Mouse (Mus musculus) lung, postnatal 0 days (tissue): Measurements from ENCODE around the gene Recql5. TPM values are rescaled to one million over a fixed set of nuclear protein-coding genes. Genes with fewer than 3 reads are reported as not detected.

Source experiments
- ATAC-seq: fragments of 200-750 bp; cut with Nextera tagmentation; 2 replicates; pipeline ENCODE4 v1.8.0; 2017; ENCODE audit warnings: moderate library complexity
- DNase-seq: peaks from one replicate; pipeline ENCODE4 v3.0.0-alpha.2; 2016; ENCODE audit warnings: low spot score
- H3K27ac ChIP-seq: fragments of 300-500 bp; sonication (generic); 2 replicates; pipeline ENCODE4 v1.5.1; 2014; ENCODE audit warnings: antibody characterized with exemption, mild to moderate bottlenecking, low read length, mixed read lengths
- H3K27me3 ChIP-seq: fragments of 300-500 bp; sonication (generic); replicated peaks from 2 replicates; pipeline ENCODE4 v1.6.1; 2014; ENCODE audit warnings: low read length, mixed read lengths; ENCODE audit not compliant: insufficient read depth
- H3K36me3 ChIP-seq: fragments of 300-500 bp; sonication (generic); 2 replicates; pipeline ENCODE4 v1.6.1; 2014; ENCODE audit warnings: low read length, mixed read lengths; ENCODE audit not compliant: insufficient read depth
- H3K4me1 ChIP-seq: fragments of 300-500 bp; sonication (generic); 2 replicates; pipeline ENCODE4 v1.6.1; 2014; ENCODE audit warnings: antibody characterized with exemption, low read depth, low read length, mixed read lengths; ENCODE audit not compliant: insufficient read depth
- H3K4me2 ChIP-seq: fragments of 300-500 bp; sonication (generic); replicated peaks from 2 replicates; pipeline ENCODE4 v1.6.1; 2014; ENCODE audit warnings: low read depth, mild to moderate bottlenecking, low read length, moderate library complexity, mixed read lengths
- H3K4me3 ChIP-seq: fragments of 300-500 bp; sonication (generic); 2 replicates; pipeline ENCODE4 v1.5.1; 2014; ENCODE audit warnings: low read depth, low read length
- H3K9ac ChIP-seq: fragments of 300-500 bp; sonication (generic); replicated peaks from 2 replicates; pipeline ENCODE4 v1.6.1; 2014; ENCODE audit warnings: low read depth, mild to moderate bottlenecking
- H3K9me3 ChIP-seq: fragments of 300-500 bp; sonication (generic); 2 replicates; pipeline ENCODE4 v1.6.1; 2016; ENCODE audit warnings: low read length, mixed read lengths
- CTCF ChIP-seq: IDR thresholded peaks from 2 replicates; pipeline ENCODE4 v1.5.1; 2016; ENCODE audit warnings: antibody characterized with exemption, mild to moderate bottlenecking
- EP300 ChIP-seq: IDR thresholded peaks from 2 replicates; pipeline ENCODE4 v1.6.1; 2016; ENCODE audit warnings: antibody characterized with exemption, mild to moderate bottlenecking, control low read depth
- WGBS: fragments of 180-500 bp; shearing (Covaris S2); extraction: QIAGEN DNeasy Blood & Tissue Kit; methylation state at CpG from one replicate; pipeline ENCODE4 v1.1.7; 2014; 5-methylcytosine and 5-hydroxymethylcytosine counted together
- polyA plus RNA-seq: library from polyadenylated mRNA; unstranded; fragments of >200 nt; fragmentation: Nextera tagmentation; extraction: Ambion mirVana; gene quantifications from 2 replicates; pipeline ENCODE4 v1.2.1, GENCODE M21; 2015

Recql5 gene
- polyA plus RNA-seq, 1 experiment from 2014 or later, result 9.2 TPM

DNA sequence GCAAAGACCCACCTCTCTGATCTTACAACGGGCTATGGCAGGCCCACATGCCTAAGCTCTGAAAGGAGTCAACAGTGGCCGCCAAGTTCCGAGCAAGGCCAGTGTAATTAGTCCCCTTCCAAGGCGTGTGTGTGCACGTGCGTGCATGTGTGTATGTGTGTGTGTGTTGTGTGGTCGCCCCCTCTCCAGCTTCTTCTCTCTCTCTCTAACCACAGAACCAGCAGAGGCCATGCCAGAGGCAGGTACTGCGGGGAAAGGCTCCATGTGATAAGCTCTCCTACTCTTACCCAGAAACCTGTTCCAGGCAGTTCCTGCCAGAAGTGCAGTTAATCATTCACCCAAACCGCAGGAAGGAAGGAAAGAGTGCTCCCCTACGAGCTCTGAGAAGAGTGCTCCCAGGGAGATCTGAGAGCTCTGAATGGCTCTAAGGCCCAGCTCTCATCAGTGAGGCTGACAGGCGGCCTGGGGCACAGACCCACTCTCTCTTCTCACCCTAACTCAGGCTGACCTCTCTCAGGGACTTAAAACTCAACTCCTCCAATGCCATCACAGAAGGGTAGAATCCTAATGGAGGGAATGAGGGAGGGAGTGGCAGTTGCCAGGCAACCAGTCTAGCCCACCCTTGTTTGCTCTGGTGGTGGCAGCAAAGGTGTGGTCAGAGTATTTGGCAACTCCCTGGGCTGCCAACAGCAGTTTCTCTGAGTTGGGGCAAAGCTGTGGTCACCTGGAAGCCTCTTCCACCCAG is 21.5 kb downstream of the Recql5 start, which contains the start of gene Smim6:
Gene Smim6, plus strand, starts transcription at position 386 of the 745 bp plus-strand sequence.
- H3K4me1 ChIP-seq, result no peaks in the 10 kb centered on the region
- no peak within 1 kb of the TSS for H3K9ac ChIP-seq
- peak within 1 kb of the TSS; percentile 82 for H3K27ac ChIP-seq
- no peaks in the 10 kb centered on the region for H3K27me3 ChIP-seq
- no peaks in the 10 kb centered on the region for H3K9me3 ChIP-seq
- DNase-seq (peak; percentile 88), ATAC-seq (peak; percentile 89)
- H3K36me3 ChIP-seq, result no peaks in the 10 kb centered on the region
- H3K4me2 ChIP-seq, result peak within 1 kb of the TSS; percentile 25; the same call in 1 of the 2 replicates
- TF ChIP-seq CTCF (no peak), EP300 (0 out of 2 replicates have a peak, but pooled peaks have one; percentile 5)
- H3K4me3 ChIP-seq, result no peak within 1 kb of the TSS
- 41% methylated on average over 11 of the region's 11 CpGs for WGBS

DNA sequence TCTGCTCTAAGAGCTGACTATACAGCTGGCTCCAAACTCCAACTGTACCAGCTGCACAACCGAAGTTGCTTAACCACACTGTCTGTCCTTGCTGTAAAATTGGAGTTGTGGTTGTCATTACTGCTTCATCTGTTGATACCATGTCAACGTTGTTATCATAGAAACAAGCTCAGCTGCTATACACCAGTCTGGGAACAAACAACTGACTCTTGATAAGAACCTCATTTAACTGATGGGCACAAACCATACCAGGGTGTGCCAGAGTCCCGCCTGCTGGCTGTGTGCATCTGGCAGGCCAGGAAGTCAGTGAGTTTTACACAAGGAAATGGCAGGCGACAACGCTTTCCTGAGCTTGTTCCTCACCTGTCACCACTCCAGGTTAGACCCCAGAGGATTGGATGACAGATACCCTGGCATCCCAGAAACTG is 22.1 kb downstream of the Recql5 start:
- H3K27ac ChIP-seq, result peak overlapping the region; percentile 82
- H3K4me2 ChIP-seq, result no peak overlapping the region
- no peaks in the 10 kb centered on the region; the same call in 1 of the 2 replicates for H3K4me1 ChIP-seq
- TF ChIP-seq CTCF (no peak), EP300 (no peak)
- no peak overlapping the region for H3K9ac ChIP-seq
- H3K4me3 ChIP-seq, result no peak overlapping the region
- WGBS, result 48% methylated on average over 5 of the region's 5 CpGs
- DNase-seq (peak; percentile 56), ATAC-seq (peak; percentile 46)
- no peaks in the 10 kb centered on the region for H3K36me3 ChIP-seq
- H3K27me3 ChIP-seq, result no peaks in the 10 kb centered on the region
- H3K9me3 ChIP-seq, result no peaks in the 10 kb centered on the region

DNA sequence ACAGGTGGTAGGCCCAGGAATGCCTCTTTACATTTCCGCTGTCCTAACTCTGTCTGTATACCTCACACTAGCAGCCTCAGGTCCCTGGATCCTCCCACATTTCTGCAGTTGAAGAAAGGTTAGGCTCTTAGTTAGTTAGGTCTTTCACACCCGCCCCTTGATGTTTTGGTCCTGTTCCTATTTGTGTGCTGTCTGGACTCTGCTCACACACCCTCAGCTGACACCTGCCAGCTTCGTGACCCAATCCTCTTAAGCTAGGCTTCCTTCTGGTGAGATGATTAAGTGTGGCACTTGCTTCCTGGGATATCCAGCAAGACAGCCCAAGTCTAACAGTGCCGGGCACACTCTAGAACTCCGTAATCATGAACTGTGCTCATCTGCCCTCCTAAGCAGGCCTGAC is 26.8 kb downstream of the Recql5 start:
- no peaks in the 10 kb centered on the region for H3K36me3 ChIP-seq
- ATAC-seq, result no peak
- H3K4me2 ChIP-seq, result no peak overlapping the region
- no peak overlapping the region for H3K27ac ChIP-seq
- H3K9ac ChIP-seq, result no peak overlapping the region
- no peak for DNase-seq
- peaks cover 33% of the 10 kb centered on the region for H3K4me1 ChIP-seq
- H3K4me3 ChIP-seq, result no peak overlapping the region
- 84% methylated on average over 5 of the region's 5 CpGs for WGBS
- no peaks in the 10 kb centered on the region for H3K27me3 ChIP-seq
- H3K9me3 ChIP-seq, result no peaks in the 10 kb centered on the region
- TF ChIP-seq EP300, result no peak

- no peak overlapping the region for H3K9ac ChIP-seq
These were observed 27.2 kb downstream of the Recql5 start for GRCm38 (mm10) chr11:115906116-115906515.

DNA sequence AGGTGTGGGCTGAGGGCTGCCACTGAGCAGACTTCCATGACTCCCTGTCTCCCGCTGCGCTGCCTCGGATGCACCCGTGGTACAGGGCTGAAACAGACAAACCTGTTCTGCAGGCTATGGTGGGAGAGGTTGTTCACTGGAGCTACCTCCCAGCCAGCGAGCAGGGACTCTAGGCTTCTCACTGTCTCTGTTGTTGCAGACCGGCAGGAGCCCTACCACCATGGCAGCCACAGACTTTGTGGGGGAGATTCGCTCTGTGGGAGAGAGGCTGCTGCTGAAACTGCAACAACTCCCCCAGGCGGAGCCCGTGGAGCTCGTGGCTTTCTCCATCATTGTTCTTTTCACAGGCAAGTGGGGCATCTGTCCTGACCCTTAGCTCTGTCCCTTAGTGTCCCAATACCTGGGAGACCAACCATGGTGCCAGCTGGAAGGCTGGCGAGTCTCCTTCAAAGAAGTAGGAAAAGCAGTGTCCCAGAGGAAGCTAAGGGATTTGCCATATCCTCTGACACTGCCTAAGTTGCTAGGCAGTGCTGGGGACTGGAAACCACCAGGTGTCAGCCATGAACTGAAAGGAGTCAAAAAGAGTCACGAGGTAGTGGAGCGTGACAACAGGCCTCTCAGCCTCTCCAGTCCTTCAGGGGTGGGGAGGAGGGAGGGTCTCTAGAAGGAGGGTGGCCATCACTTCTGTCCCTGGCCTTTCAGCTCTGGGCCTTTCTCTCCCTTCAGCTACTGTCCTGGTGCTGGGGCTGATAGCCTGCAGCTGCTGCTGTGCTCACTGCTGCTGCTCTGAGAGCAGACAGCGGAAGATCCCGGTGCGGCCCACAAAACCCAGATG is 28.1 kb downstream of the Recql5 start:
- no peak overlapping the region for H3K4me2 ChIP-seq

More at GRCm38 (mm10) chr11:115906116-115906515, 27.2 kb downstream of the Recql5 start:
- DNase-seq, result no peak
- Histone ChIP-seq H3K4me3 (no peak overlapping the region), H3K27ac (peak overlapping the region; percentile 62; the same call in 1 of the 2 replicates), H3K36me3 (no peaks in the 10 kb centered on the region), H3K4me2 (no peak overlapping the region), H3K9me3 (no peaks in the 10 kb centered on the region), H3K4me1 (peaks cover 35% of the 10 kb centered on the region), H3K27me3 (no peaks in the 10 kb centered on the region)
- ATAC-seq, result no peak
- WGBS, result 75% methylated on average over 3 of the region's 3 CpGs
- TF ChIP-seq CTCF (no peak), EP300 (no peak)

More for the DNA sequence above, 28.1 kb downstream of the Recql5 start:
- peak; percentile 29 for ATAC-seq
- DNase-seq, result peak; percentile 67
- Histone ChIP-seq H3K36me3 (no peaks in the 10 kb centered on the region), H3K9ac (no peak overlapping the region), H3K4me3 (no peak overlapping the region), H3K27ac (peak overlapping the region; percentile 62; the same call in 1 of the 2 replicates), H3K4me1 (peaks cover 40% of the 10 kb centered on the region), H3K27me3 (no peaks in the 10 kb centered on the region), H3K9me3 (no peaks in the 10 kb centered on the region)
- TF ChIP-seq EP300 (no peak), CTCF (peak; percentile 36)
- 56% methylated on average over 16 of the region's 16 CpGs for WGBS
